Mouse (Mus musculus) neural tube, embryonic 13.5 days (tissue): ENCODE measurements around the gene Sytl1. TPM values are rescaled to one million over a fixed set of nuclear protein-coding genes. Genes with fewer than 3 reads are reported as not detected.

Experiments
- ATAC-seq: fragments of 200-750 bp; cut with Nextera tagmentation; 2 replicates; pipeline ENCODE4 v1.8.0; 2017; ENCODE audit warnings: low read depth, mild to moderate bottlenecking, moderate TSS enrichment, moderate library complexity
- H3K27ac ChIP-seq: fragments of 300-500 bp; sonication (generic); replicated peaks from 2 replicates; pipeline ENCODE4 v1.5.1; 2015; ENCODE audit warnings: moderate library complexity, mild to moderate bottlenecking, inconsistent platforms
- H3K27me3 ChIP-seq: fragments of 300-500 bp; sonication (generic); 2 replicates; pipeline ENCODE4 v1.6.1; 2015; ENCODE audit warnings: mild to moderate bottlenecking, inconsistent platforms
- H3K36me3 ChIP-seq: fragments of 300-500 bp; sonication (generic); 2 replicates; pipeline ENCODE4 v1.6.1; 2015; ENCODE audit warnings: mild to moderate bottlenecking, inconsistent platforms
- H3K4me1 ChIP-seq: fragments of 300-500 bp; sonication (generic); replicated peaks from 2 replicates; pipeline ENCODE4 v1.6.1; 2015; ENCODE audit warnings: inconsistent platforms
- H3K4me2 ChIP-seq: fragments of 300-500 bp; sonication (generic); 2 replicates; pipeline ENCODE4 v1.6.1; 2015; ENCODE audit warnings: inconsistent platforms, mild to moderate bottlenecking, moderate library complexity
- H3K4me3 ChIP-seq: fragments of 300-500 bp; sonication (generic); 2 replicates; pipeline ENCODE4 v1.5.1; 2015; ENCODE audit warnings: mild to moderate bottlenecking, inconsistent platforms
- H3K9ac ChIP-seq: fragments of 300-500 bp; sonication (generic); 2 replicates; pipeline ENCODE4 v1.6.1; 2015; ENCODE audit warnings: moderate library complexity, mild to moderate bottlenecking, inconsistent platforms
- H3K9me3 ChIP-seq: fragments of 300-500 bp; sonication (generic); 2 replicates; pipeline ENCODE4 v1.6.1; 2016; ENCODE audit warnings: inconsistent platforms
- WGBS: fragments of 180-500 bp; shearing (Covaris S2); methylation state at CpG from one replicate; pipeline ENCODE4 v1.1.7; 2015; 5-methylcytosine and 5-hydroxymethylcytosine counted together
- polyA plus RNA-seq: library from polyadenylated mRNA; unstranded; fragments of >200 nt; fragmentation: Nextera tagmentation; extraction: Ambion mirVana; gene quantifications from 2 replicates; pipeline ENCODE4 v1.2.1, GENCODE M21; 2015

The Sytl1 gene
- polyA plus RNA-seq, 1 experiment from 2014 or later: 0.28 TPM

GRCm38 (mm10) chr4:133241910-133242309 lies 21.0 kb downstream of the Sytl1 start:
- H3K27me3 ChIP-seq: peaks cover 69% of the 10 kb centered on the region
- WGBS: 38% methylated on average over 11 of the region's 11 CpGs
- no peak for ATAC-seq

GRCm38 (mm10) chr4:133240934-133241908 lies 21.7 kb downstream of the Sytl1 start:
- Histone ChIP-seq H3K4me3 (peak overlapping the region; percentile 53), H3K27ac (no peak overlapping the region), H3K27me3 (peaks cover 62% of the 10 kb centered on the region), H3K36me3 (no peaks in the 10 kb centered on the region), H3K9ac (peak overlapping the region; percentile 68), H3K4me1 (peaks cover 10% of the 10 kb centered on the region), H3K4me2 (peak overlapping the region; percentile 79), H3K9me3 (no peaks in the 10 kb centered on the region)
- ATAC-seq: peak; percentile 89
- WGBS: under 1% methylated on average over 78 of the region's 78 CpGs

More at GRCm38 (mm10) chr4:133241910-133242309, 21.0 kb downstream of the Sytl1 start:
- H3K9me3 ChIP-seq: no peaks in the 10 kb centered on the region
- H3K9ac ChIP-seq: no peak overlapping the region
- H3K36me3 ChIP-seq: no peaks in the 10 kb centered on the region
- H3K4me3 ChIP-seq: peak overlapping the region; percentile 53
- H3K4me1 ChIP-seq: peaks cover 10% of the 10 kb centered on the region
- H3K27ac ChIP-seq: no peak overlapping the region
- peak overlapping the region; percentile 79 for H3K4me2 ChIP-seq

DNA sequence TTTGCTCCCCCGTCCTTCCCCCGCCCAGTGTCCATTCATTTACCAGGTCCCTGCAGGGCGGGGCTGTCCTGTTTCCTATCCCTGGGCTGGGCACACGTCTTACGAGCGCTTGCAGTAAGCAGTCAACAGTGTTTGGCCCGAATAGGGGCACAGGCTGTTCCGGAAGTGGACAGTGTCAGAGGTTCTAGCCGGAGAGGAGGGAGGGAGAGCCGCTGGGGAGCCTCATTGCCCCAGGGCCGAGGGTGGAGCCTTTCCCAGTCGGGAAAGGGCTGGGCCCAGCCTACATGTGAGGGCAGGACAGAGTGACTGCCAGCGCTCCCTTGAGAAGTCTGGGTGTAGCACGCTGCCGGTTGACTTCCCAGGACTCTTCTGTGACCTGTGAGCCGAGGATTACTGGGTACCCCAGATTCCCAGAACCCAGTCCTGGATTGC lies 22.4 kb downstream of the Sytl1 start, which contains the start of gene Map3k6:
Gene Map3k6 (plus strand): TSS at position 329 of the 432 bp plus-strand sequence.
- Histone ChIP-seq H3K9me3 (no peaks in the 10 kb centered on the region), H3K36me3 (no peaks in the 10 kb centered on the region), H3K27me3 (peaks cover 63% of the 10 kb centered on the region), H3K4me2 (peak within 1 kb of the TSS; percentile 79), H3K4me1 (peaks cover 10% of the 10 kb centered on the region), H3K9ac (peak within 1 kb of the TSS; percentile 68), H3K27ac (no peak within 1 kb of the TSS), H3K4me3 (peak within 1 kb of the TSS; percentile 53)
- peak; percentile 38; the same call in 1 of the 2 replicates for ATAC-seq
- 3% methylated on average over 16 of the region's 16 CpGs for WGBS

DNA sequence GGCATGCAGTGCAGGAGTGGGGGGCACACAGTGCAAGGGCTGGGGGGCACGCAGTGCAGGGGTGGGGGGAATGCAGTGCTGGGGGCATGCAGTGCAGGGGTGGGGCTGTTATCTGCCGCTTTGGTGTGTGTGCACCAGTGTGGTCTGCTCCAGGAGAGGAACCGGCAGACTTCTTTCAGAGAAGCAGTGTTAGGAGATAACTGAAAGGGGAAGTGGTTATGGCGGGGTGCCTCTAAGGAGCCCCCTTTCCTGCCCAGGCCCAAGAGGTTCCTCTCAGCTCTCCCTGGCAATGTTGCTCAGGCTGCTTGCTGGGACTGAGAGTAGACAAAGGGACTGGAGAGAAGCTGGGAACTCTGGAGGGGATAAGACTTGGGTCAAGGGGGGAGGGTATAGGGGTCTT lies 25.0 kb downstream of the Sytl1 start:
- no peaks in the 10 kb centered on the region for H3K9me3 ChIP-seq
- WGBS: 78% methylated on average over 4 of the region's 4 CpGs
- H3K4me1 ChIP-seq: peaks cover 10% of the 10 kb centered on the region
- peaks cover 44% of the 10 kb centered on the region for H3K27me3 ChIP-seq
- no peak overlapping the region for H3K27ac ChIP-seq
- ATAC-seq: no peak
- H3K4me2 ChIP-seq: no peak overlapping the region
- no peak overlapping the region for H3K4me3 ChIP-seq
- H3K9ac ChIP-seq: no peak overlapping the region
- no peaks in the 10 kb centered on the region for H3K36me3 ChIP-seq

GRCm38 (mm10) chr4:133235415-133235814 lies 27.5 kb downstream of the Sytl1 start:
- Histone ChIP-seq H3K9me3 (no peaks in the 10 kb centered on the region), H3K4me3 (no peak overlapping the region), H3K36me3 (no peaks in the 10 kb centered on the region), H3K4me2 (no peak overlapping the region), H3K27me3 (peaks cover 20% of the 10 kb centered on the region), H3K4me1 (peaks cover 2% of the 10 kb centered on the region), H3K27ac (no peak overlapping the region), H3K9ac (no peak overlapping the region)
- ATAC-seq: no peak
- WGBS: 78% methylated on average over 5 of the region's 5 CpGs

DNA sequence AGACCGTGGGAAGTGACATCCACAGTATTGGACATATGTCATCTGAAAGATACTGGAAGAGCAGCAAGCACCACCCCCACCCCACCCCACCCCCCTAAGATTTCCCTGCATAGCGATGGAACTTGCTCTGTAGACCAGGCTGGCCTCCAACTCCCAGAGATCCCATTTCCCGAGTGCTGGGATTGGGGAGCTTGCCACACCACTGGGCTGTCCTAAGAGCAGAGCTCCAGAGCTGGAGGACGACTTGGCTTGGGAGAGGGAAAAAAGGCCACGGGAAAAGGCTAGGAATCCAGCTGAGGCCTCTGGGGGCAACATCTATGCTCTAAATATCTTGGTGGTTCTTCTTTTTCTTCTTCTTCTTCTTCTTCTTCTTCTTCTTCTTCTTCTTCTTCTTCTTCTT lies 28.1 kb downstream of the Sytl1 start:
- Histone ChIP-seq H3K4me1 (no peaks in the 10 kb centered on the region), H3K9me3 (no peaks in the 10 kb centered on the region), H3K36me3 (no peaks in the 10 kb centered on the region), H3K4me3 (no peak overlapping the region), H3K4me2 (no peak overlapping the region), H3K27me3 (peaks cover 14% of the 10 kb centered on the region), H3K9ac (no peak overlapping the region), H3K27ac (no peak overlapping the region)
- no peak for ATAC-seq
- WGBS: 68% methylated on average over 5 of the region's 5 CpGs

DNA sequence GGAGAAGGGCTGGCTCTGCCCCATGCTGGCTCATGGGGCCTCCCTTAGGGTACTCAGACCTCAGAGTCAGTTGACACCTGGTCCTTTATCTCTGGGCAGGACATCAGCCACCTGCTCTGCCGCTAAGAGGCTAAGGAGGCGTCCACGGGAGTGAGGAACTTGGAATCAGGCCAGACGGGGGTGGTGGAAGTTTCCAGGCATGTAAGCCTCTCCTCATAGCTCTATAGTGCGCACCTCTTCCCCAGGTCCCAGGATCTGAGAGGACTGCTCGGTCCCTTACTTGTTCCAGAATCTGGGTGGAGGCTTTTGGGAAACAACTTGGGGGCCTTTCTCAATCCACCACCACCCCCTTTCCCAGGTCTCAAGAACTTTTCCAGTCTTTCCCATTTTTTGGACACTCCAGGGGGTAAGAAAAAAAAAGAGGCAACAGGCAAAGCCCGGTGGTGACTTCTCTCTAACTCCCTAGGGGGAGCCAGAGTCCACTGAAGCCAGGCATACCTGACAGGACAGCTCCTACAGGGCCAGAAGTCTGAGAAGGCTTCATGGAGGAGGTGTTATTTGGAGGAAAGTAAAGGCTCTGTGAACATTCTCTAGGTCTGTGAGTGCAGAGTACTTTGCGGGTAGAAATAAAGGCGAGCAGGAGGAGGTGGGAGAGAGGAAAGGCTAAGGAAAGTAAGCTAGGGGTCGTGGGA lies 29.5 kb downstream of the Sytl1 start:
- Histone ChIP-seq H3K4me3 (no peak overlapping the region), H3K9ac (no peak overlapping the region), H3K36me3 (no peaks in the 10 kb centered on the region), H3K4me1 (no peaks in the 10 kb centered on the region), H3K9me3 (no peaks in the 10 kb centered on the region), H3K27me3 (peaks cover 7% of the 10 kb centered on the region), H3K4me2 (no peak overlapping the region), H3K27ac (no peak overlapping the region)
- 43% methylated on average over 10 of the region's 10 CpGs for WGBS
- no peak for ATAC-seq

GRCm38 (mm10) chr4:133229582-133229981 lies 33.3 kb downstream of the Sytl1 start:
- WGBS: 58% methylated on average over 8 of the region's 8 CpGs

DNA sequence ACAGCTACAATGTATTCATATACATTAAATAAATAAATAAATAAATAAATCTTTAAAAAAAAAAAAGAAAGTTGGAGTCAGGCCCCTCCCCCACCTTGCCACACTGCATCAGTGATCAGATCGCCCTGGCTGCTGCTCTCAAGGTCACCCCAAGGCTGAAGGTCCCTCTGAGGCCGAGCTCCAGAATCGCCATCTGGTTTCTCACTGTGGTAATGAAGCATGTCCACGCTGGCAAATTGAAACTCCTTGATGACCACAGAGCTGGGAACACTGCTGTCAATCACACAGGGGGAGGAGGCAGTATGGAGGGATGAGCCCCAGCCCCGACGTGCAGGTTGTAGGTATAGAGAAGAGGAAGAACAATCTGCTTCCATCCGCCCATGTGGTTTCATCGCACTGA lies 35.3 kb downstream of the Sytl1 start:
- no peak overlapping the region for H3K4me2 ChIP-seq
- no peak overlapping the region for H3K4me3 ChIP-seq
- H3K36me3 ChIP-seq: no peaks in the 10 kb centered on the region
- WGBS: 55% methylated on average over 8 of the region's 8 CpGs
- H3K4me1 ChIP-seq: peaks cover 10% of the 10 kb centered on the region; the same call in 1 of the 2 replicates
- H3K9me3 ChIP-seq: no peaks in the 10 kb centered on the region
- ATAC-seq: no peak
- H3K27ac ChIP-seq: no peak overlapping the region
- no peak overlapping the region for H3K9ac ChIP-seq
- 0 out of 2 replicates have a peak, but pooled peaks cover under 1% of the 10 kb centered on the region for H3K27me3 ChIP-seq

More at GRCm38 (mm10) chr4:133229582-133229981, 33.3 kb downstream of the Sytl1 start:
- H3K9me3 ChIP-seq: no peaks in the 10 kb centered on the region
- ATAC-seq: no peak
- H3K27me3 ChIP-seq: no peaks in the 10 kb centered on the region
- no peaks in the 10 kb centered on the region for H3K4me1 ChIP-seq
- no peak overlapping the region for H3K9ac ChIP-seq
- no peaks in the 10 kb centered on the region for H3K36me3 ChIP-seq
- H3K4me3 ChIP-seq: no peak overlapping the region
- H3K4me2 ChIP-seq: no peak overlapping the region
- H3K27ac ChIP-seq: 0 out of 2 replicates have a peak overlapping the region, but pooled peaks have one; percentile 5

DNA sequence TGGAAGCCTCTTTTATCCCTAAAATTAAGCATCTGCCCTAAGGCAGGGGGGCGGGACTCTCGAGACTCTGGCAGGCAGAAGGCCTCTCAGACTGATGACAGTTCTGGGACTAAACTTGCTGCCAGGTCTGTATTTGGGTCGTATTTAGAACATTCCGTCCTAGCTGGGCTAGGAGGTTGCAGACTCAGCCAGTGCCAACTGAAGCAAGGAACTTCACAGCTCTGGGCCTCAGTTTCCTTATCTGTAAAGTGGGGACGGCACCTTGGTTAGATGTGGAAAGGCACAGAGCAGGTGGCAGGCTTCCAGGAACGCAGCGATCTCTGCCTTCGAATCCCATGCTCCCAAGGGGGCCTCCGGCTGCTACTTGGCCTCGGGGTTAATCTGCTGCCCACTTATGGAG lies 36.8 kb downstream of the Sytl1 start:
- H3K4me3 ChIP-seq: no peak overlapping the region
- H3K4me2 ChIP-seq: no peak overlapping the region
- no peaks in the 10 kb centered on the region for H3K9me3 ChIP-seq
- H3K9ac ChIP-seq: no peak overlapping the region
- no peak overlapping the region for H3K27ac ChIP-seq
- WGBS: 78% methylated on average over 10 of the region's 10 CpGs
- H3K4me1 ChIP-seq: peaks cover 14% of the 10 kb centered on the region; the same call in 1 of the 2 replicates
- no peak for ATAC-seq
- peaks cover 17% of the 10 kb centered on the region for H3K27me3 ChIP-seq
- H3K36me3 ChIP-seq: no peaks in the 10 kb centered on the region

- Histone ChIP-seq H3K36me3 (no peaks in the 10 kb centered on the region), H3K4me1 (peaks cover 21% of the 10 kb centered on the region), H3K4me3 (no peak overlapping the region), H3K4me2 (no peak overlapping the region), H3K27me3 (peaks cover 36% of the 10 kb centered on the region), H3K9ac (no peak overlapping the region), H3K27ac (no peak overlapping the region), H3K9me3 (no peaks in the 10 kb centered on the region)
- no peak for ATAC-seq
- 59% methylated on average over 5 of the region's 5 CpGs for WGBS
Measured at GRCm38 (mm10) chr4:133223875-133224274, 39.0 kb downstream of the Sytl1 start.

DNA sequence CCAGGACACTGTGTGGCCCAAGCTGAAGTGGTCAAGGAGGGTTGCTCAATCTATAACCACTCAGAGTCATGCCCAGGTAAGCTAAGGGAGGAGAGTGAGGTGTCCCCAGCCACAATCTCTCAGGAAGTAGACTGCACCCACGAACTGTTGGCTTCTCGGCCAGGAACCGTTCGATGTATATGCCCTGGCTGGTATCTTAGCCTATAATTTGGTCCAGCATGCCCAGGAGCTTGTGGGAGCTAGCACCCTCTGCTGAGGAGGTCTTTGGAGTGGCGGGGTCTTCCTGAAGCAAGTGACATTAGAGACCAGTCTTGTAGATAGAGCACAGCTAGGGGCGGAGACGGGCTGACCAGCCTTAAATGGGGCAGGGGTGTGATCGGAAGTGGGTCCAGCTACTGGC lies 41.2 kb downstream of the Sytl1 start:
- peaks cover 24% of the 10 kb centered on the region for H3K4me1 ChIP-seq
- peaks cover 41% of the 10 kb centered on the region for H3K27me3 ChIP-seq
- H3K9ac ChIP-seq: no peak overlapping the region
- no peak for ATAC-seq
- H3K4me3 ChIP-seq: no peak overlapping the region
- no peak overlapping the region for H3K4me2 ChIP-seq
- no peaks in the 10 kb centered on the region for H3K9me3 ChIP-seq
- no peaks in the 10 kb centered on the region for H3K36me3 ChIP-seq
- no peak overlapping the region for H3K27ac ChIP-seq
- 81% methylated on average over 8 of the region's 8 CpGs for WGBS
